Comparison of ENCODE assay signal across 14 mouse cellular contexts in genomic region chr17:28421071-28421470, GRCm38 (mm10). TPM values are rescaled to one million over a fixed set of nuclear protein-coding genes. Genes with fewer than 3 reads are reported as not detected.
DNase-seq lines count a peak whose midpoint lies in the region; ATAC-seq and TF ChIP-seq lines count a peak whose summit lies in the region.
"Had no signal": no experiment of that assay in that cellular context is flagged by ENCODE, and none has a peak within 500 bp of the region (broad histone marks: within the 10 kb centered on the region; RNA-seq: fewer than 3 reads in every experiment).

No protein-coding gene starts in this region.

- TF ChIP-seq CTCF in left cerebral cortex, adult 2 months (IDR thresholded peaks at IDR 0.05), result no peak

- no peak overlapping the region for H3ac ChIP-seq in myocyte (ENCODE audit: control insufficient read depth, insufficient read length)

- H3K4me1 ChIP-seq in forebrain, embryonic 13.5 days, result no peaks in the 10 kb centered on the region
- H3K4me1 ChIP-seq in forebrain, embryonic 16.5 days (replicated peaks; ENCODE audit: control insufficient read depth, insufficient read depth, low read length), result no peaks in the 10 kb centered on the region
- peaks cover 10% of the 10 kb centered on the region; the same call in 1 of the 2 replicates for H3K4me1 ChIP-seq in limb, embryonic 10.5 days
- H3K4me1 ChIP-seq in hindbrain, embryonic 14.5 days (replicated peaks; ENCODE audit: control insufficient read depth, insufficient read depth, low read length), result no peaks in the 10 kb centered on the region

- no peak for ATAC-seq in forebrain, embryonic 13.5 days
- ATAC-seq in forebrain, embryonic 16.5 days, result no peak
- ATAC-seq in hindbrain, embryonic 14.5 days (ENCODE audit: low FRiP score), result no peak
- ATAC-seq: midbrain, embryonic 16.5 days had no signal

- no peak for DNase-seq in left cerebral cortex, adult 2 months (ENCODE audit: extremely low spot score in 1 of 2, low spot score in 2 of 2)
- DNase-seq in left cerebral cortex, postnatal 36 days (ENCODE audit: low spot score in 2 of 2), result no peak
- DNase-seq in limb, embryonic 10.5 days (ENCODE audit: low spot score), result no peak
- no peak for DNase-seq in hindbrain, embryonic 14.5 days (ENCODE audit: low spot score)
- no peak for DNase-seq in cerebellum, adult 9-10 months
- DNase-seq: adrenal gland, adult 8-10 months; cerebellum, adult 18-20 months; spleen, adult 18-20 months; thymus, postnatal 36 days had no signal

- no peak overlapping the region for H3K4me3 ChIP-seq in forebrain, embryonic 13.5 days
- H3K4me3 ChIP-seq in forebrain, embryonic 16.5 days (replicated peaks; ENCODE audit: low read length), result no peak overlapping the region
- no peak overlapping the region for H3K4me3 ChIP-seq in left cerebral cortex, adult 2 months
- H3K4me3 ChIP-seq in limb, embryonic 10.5 days, result no peak overlapping the region
- H3K4me3 ChIP-seq in myocyte, result no peak overlapping the region
- no peak overlapping the region for H3K4me3 ChIP-seq in hindbrain, embryonic 14.5 days (replicated peaks; ENCODE audit: low read length)

- H3K27ac ChIP-seq in forebrain, embryonic 13.5 days, result no peak overlapping the region
- no peak overlapping the region for H3K27ac ChIP-seq in forebrain, embryonic 16.5 days (ENCODE audit: low read length)
- H3K27ac ChIP-seq in left cerebral cortex, adult 2 months, result peak overlapping the region; percentile 40; the same call in 1 of the 2 replicates
- H3K27ac ChIP-seq in limb, embryonic 10.5 days, result 0 out of 2 replicates have a peak overlapping the region, but pooled peaks have one; percentile 0
- no peak overlapping the region for H3K27ac ChIP-seq in hindbrain, embryonic 14.5 days

- H3K79me2 ChIP-seq in myocyte (ENCODE audit: control insufficient read depth, insufficient read depth), result no peaks in the 10 kb centered on the region

- H3K27me3 ChIP-seq in forebrain, embryonic 13.5 days, result no peaks in the 10 kb centered on the region
- no peaks in the 10 kb centered on the region for H3K27me3 ChIP-seq in forebrain, embryonic 16.5 days (replicated peaks; ENCODE audit: control insufficient read depth, insufficient read depth, low read length)
- no peaks in the 10 kb centered on the region for H3K27me3 ChIP-seq in limb, embryonic 10.5 days (ENCODE audit: low read depth, poor library complexity, severe bottlenecking)
- no peaks in the 10 kb centered on the region for H3K27me3 ChIP-seq in myocyte (ENCODE audit: control insufficient read depth, insufficient read depth, insufficient read length)
- no peaks in the 10 kb centered on the region for H3K27me3 ChIP-seq in hindbrain, embryonic 14.5 days (ENCODE audit: control insufficient read depth, insufficient read depth, low read length)

- no peak overlapping the region for H3K4me2 ChIP-seq in forebrain, embryonic 13.5 days
- no peak overlapping the region for H3K4me2 ChIP-seq in forebrain, embryonic 16.5 days (ENCODE audit: low read length)
- H3K4me2 ChIP-seq in myocyte (ENCODE audit: low read depth), result peak overlapping the region; percentile 76
- H3K4me2 ChIP-seq in hindbrain, embryonic 14.5 days (replicated peaks), result no peak overlapping the region

- 90% methylated on average over 5 of the region's 5 CpGs for WGBS in forebrain, embryonic 13.5 days
- WGBS in forebrain, embryonic 16.5 days, result 91% methylated on average over 5 of the region's 5 CpGs
- 76% methylated on average over 5 of the region's 5 CpGs for WGBS in limb, embryonic 10.5 days
- 88% methylated on average over 5 of the region's 5 CpGs for WGBS in hindbrain, embryonic 14.5 days

- H3K36me3 ChIP-seq in forebrain, embryonic 13.5 days (ENCODE audit: poor library complexity, severe bottlenecking), result peaks cover 10% of the 10 kb centered on the region
- H3K36me3 ChIP-seq in forebrain, embryonic 16.5 days (ENCODE audit: control insufficient read depth, insufficient read depth), result no peaks in the 10 kb centered on the region
- H3K36me3 ChIP-seq in limb, embryonic 10.5 days, result peaks cover 26% of the 10 kb centered on the region
- no peaks in the 10 kb centered on the region for H3K36me3 ChIP-seq in myocyte (ENCODE audit: control insufficient read depth, insufficient read depth)
- 0 out of 2 replicates have a peak, but pooled peaks cover 9% of the 10 kb centered on the region for H3K36me3 ChIP-seq in hindbrain, embryonic 14.5 days (replicated peaks; ENCODE audit: control insufficient read depth, insufficient read depth)

- intact Hi-C loops in left cerebral cortex, adult 2 months (cut with DNase I), result no loop called here
- intact Hi-C loops in left cerebral cortex, postnatal 36 days (cut with DNase I), result no loop called here

- H3K9ac ChIP-seq in forebrain, embryonic 13.5 days, result 0 out of 2 replicates have a peak overlapping the region, but pooled peaks have one; percentile 8
- H3K9ac ChIP-seq in forebrain, embryonic 16.5 days (replicated peaks; ENCODE audit: low read depth, low read length), result no peak overlapping the region
- no peak overlapping the region for H3K9ac ChIP-seq in hindbrain, embryonic 14.5 days

- no peaks in the 10 kb centered on the region for H3K9me3 ChIP-seq in forebrain, embryonic 13.5 days (replicated peaks)
- no peaks in the 10 kb centered on the region for H3K9me3 ChIP-seq in forebrain, embryonic 16.5 days (ENCODE audit: control insufficient read depth, low read length)
- no peaks in the 10 kb centered on the region for H3K9me3 ChIP-seq in limb, embryonic 10.5 days (replicated peaks)
- H3K9me3 ChIP-seq in hindbrain, embryonic 14.5 days (ENCODE audit: control insufficient read depth, low read length), result no peaks in the 10 kb centered on the region

- TF ChIP-seq POLR2A in myocyte (IDR thresholded peaks at IDR 0.05; ENCODE audit: insufficient read length, low read depth), result no peak

TF ChIP-seq in myocyte, 11 proteins besides CTCF, POLR2A, EP300 and RAD21:
- TF ChIP-seq USF1 (IDR thresholded peaks at IDR 0.05; ENCODE audit: low read depth), result no peak

RNA-seq across cellular contexts. Expression of gene Tulp1, which starts 56.0 kb away (rescaled TPM):
- polyA plus RNA-seq in forebrain, embryonic 13.5 days (2015; fragmentation: Nextera tagmentation; extraction: Ambion mirVana), result 1.4 and 1.7 TPM in 2 replicates
- polyA plus RNA-seq in forebrain, embryonic 16.5 days (2015; fragmentation: Nextera tagmentation; extraction: Ambion mirVana), result 1.5 and 1.7 TPM in 2 replicates
- not detected for total RNA-seq in left cerebral cortex, adult 2 months (2021)
- not detected for total RNA-seq in left cerebral cortex, postnatal 36 days (2021)
- 3.4 and 4.1 TPM in 2 replicates for polyA plus RNA-seq in limb, embryonic 10.5 days (2016; fragmentation: Nextera tagmentation; extraction: Ambion mirVana)
- not detected for polyA plus RNA-seq in myocyte (2012; fragmentation: generic; extraction: Trizol)
- 1.2 and 1.7 TPM in 2 replicates for polyA plus RNA-seq in hindbrain, embryonic 14.5 days (2014; fragmentation: Nextera tagmentation; extraction: Ambion mirVana)
- total RNA-seq: left cerebral cortex, postnatal 25 days had no signal

Comparison
In these comparisons a context has a peak if more than half of its experiments do, and no peak if none do; other contexts are left out.
1. H3K27ac ChIP-seq: peak in left cerebral cortex, adult 2 months (single experiment) and limb, embryonic 10.5 days (single experiment); none in forebrain, embryonic 13.5 days (single experiment), forebrain, embryonic 16.5 days (single experiment) and hindbrain, embryonic 14.5 days (single experiment).